Mouse (Mus musculus): ENCODE measurements around the gene Rbms1.
A peak's percentile ranks its signal among the peaks of the same experiment; 100 is the strongest.

The Rbms1 gene

DNA sequence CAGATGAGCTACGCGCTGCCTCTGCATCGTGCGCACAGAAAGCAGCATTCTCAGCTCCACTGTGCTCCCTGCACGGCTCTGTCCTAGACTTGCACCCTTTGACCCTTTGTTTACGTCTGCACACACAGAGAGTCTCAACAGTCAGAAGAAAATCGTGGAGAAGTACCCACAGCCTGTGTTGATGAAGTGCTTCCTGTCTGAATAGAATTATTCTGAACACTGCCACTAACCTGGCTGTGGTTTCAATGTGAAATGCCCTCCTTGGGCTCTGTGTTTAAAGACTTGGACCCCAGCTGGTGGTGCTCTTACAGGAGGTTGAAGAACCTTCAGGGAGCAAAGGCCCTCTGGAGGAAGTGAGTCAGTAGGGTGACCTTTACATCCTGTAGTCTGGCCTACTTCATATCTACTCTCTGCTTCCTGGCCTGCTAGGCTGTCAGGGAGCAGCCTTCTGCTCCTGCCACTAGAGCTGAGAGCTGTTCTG, 153.5 kb downstream of the Rbms1 start:
- DNase-seq (ENCODE audit: low read depth, low spot score), result no peak

DNA sequence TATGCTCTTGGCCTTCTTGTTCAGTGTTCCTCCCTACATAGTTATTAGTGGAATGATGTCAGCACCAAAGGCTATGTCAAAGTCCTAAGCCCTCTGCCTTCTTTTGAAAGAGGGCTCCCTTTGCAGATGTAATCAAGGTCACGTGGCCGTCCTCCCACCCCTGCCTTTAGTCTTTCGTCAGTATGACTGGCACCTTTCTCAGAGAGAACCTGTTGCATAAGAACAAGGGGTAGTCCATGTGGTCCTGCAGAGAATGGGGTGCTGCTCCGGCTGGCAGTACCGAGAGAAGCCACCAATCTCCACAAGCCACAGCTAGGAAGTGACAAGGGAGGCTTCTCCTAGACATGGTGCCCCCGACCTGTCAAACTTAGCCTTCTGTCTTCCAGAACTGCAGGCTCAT, 154.2 kb downstream of the Rbms1 start:
- no peak for DNase-seq (ENCODE audit: low read depth, low spot score)

DNA sequence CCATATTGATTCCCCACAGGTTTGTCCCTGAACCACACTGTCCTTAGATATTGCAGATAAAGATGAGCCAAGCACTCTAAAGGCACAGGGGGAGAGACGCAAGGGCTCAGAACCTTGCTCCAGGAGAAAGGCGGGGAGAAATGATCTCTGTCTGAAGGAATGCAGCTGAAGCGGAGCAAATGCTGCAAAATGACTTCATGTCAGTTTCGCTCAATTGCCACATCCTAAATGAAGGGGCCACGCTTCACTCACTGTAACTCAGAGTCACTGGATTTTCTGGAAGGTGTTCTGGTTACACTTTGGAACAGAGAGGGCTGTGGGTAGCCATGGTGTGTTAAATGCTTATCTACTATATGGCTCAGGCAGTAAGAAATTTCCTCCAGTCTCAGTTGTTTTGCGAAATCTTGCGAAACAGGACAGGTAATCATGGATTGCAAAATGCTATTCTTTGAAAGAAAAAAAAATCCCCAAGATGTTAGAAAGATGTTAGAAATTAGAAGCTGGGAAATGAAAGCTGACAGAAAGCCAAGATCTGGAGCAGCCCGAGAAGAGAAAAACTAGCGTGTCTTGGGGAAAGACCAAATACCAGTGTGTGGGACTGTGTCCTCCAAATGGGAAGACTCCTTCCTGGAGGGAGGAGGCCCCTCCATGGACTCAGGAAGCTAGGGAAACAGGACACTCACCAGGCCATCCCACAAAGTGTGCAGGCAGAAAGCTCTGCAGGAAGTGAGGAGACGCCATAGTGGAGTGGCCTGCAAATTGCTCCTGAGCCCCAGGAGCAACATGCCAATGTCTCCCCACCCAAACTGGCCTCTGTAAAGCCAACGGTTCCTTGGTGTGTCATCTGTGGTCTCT, 155.4 kb downstream of the Rbms1 start:
- DNase-seq (ENCODE audit: low read depth, low spot score), result no peak

DNA sequence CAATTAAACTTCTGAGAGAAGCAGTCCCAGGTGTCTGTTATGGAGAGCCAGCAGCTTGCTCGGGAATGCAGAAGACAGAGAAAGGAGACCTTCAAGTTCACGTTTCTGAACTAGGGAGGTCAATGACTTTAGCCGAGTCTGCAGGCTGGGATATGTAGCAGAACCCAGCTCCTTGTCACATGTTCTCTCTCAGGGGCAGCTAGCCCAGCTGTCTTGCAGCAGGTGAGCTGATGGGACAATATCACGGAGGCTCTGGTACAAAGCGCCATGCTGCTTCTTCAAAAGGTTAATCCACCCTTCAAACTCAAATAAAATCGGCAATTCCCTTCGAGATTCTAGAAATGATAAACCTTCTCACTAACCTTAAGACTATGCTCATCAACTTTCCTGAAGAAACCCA, 158.2 kb downstream of the Rbms1 start:
- DNase-seq (ENCODE audit: low read depth, low spot score), result no peak

- no peak for DNase-seq (ENCODE audit: low read depth, low spot score)
Measured at GRCm38 (mm10) chr2:60803377-60803776, 159.6 kb downstream of the Rbms1 start.

GRCm38 (mm10) chr2:60802828-60803227, 160.2 kb downstream of the Rbms1 start:
- DNase-seq (ENCODE audit: low read depth, low spot score), result no peak

DNA sequence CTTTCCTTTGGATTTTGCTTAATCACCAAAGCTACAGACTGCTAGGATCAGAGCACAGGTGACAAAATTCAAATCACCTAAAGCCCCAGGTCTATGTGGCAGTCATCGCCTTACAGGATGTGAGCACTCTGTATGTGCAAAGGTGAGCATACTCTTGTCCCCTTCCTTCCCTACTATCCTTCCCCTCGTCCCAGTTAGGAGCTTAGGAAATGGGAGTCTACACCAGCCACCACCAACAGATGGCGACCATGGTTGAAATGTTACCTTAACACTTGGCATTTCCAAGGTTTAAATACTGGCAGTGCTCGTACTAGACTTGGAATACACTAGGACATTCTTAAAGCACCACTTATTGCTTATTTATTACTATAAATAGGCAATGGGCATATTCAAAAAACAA, 160.8 kb downstream of the Rbms1 start:
- DNase-seq (ENCODE audit: low read depth, low spot score), result no peak

DNA sequence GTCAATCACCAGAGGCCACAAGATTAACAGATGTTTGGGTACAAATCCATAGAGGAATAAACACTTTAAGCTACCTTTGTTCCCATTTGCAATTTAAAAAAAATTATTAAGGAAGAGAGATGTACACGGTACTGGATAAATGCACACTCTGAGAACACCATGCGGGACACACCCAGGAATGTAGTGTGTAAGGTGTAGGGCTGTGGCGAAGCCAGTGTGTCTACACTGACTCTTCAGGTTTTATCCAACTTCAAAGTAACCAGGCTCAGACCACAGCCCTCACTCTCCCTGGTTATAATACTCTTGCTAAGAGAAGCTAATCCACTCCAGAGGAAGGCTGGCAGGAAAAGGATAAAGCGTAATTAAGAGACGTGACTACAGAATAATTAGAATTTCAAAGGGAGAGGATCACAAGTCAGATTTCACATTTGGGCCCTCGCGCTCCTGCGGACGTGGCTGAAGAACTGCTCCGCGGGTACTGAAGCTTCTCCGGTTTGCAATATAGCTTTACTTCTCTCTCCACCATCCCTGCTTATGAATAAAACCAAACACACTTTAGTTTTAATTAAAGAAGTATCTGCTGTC, 161.3 kb downstream of the Rbms1 start:
- DNase-seq (ENCODE audit: low read depth, low spot score), result no peak

DNA sequence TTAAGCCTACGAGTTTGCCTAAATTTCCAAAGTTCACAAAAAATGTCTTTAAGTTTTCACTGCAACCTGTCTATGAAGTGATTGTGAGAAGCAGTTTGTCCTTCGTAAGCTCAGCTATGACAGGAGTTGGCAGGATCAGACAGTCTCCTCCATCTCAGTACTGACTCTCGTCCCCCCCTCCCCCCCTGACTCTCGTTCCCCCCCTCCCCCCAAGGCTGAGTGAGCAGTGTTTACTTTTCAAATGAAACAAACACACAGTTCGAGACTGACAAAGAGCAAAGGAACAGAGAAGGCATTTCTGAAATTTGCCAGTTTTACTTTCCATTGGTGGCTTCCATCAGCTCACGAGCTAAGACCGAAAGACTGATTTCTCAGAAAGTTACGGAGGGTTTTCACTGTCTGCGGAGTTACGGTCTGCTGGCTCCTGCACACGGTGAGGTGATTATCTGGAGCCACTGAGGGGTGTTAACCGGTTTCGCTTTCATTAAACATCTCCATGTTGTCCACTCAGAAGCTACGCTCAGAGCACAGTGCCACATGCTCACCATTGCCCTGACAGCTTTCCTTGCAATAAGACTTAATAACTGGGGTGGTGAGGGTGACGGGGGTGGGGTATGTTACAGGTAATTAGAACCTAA, 162.0 kb downstream of the Rbms1 start:
- DNase-seq (ENCODE audit: low read depth, low spot score), result no peak

DNA sequence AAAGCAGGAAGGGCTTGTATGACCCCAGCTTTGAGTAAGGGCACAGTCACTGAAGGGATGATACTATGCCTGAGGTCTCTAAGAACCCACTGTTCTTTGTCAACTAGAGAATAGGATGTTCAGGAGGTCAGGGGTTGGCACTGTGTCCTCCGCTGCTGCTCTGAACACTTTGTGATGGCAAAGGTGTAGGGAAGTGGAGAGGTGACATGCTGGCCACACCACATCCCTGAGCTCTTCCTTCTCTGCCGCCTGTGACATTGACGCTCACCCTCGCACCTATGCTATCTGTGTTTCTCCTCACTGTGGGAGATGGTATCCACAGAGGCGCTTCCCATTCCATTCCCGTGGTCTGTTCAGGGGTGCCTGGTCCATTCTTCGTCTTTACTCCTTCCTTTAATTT, 163.2 kb downstream of the Rbms1 start:
- no peak for DNase-seq (ENCODE audit: low read depth, low spot score)

DNA sequence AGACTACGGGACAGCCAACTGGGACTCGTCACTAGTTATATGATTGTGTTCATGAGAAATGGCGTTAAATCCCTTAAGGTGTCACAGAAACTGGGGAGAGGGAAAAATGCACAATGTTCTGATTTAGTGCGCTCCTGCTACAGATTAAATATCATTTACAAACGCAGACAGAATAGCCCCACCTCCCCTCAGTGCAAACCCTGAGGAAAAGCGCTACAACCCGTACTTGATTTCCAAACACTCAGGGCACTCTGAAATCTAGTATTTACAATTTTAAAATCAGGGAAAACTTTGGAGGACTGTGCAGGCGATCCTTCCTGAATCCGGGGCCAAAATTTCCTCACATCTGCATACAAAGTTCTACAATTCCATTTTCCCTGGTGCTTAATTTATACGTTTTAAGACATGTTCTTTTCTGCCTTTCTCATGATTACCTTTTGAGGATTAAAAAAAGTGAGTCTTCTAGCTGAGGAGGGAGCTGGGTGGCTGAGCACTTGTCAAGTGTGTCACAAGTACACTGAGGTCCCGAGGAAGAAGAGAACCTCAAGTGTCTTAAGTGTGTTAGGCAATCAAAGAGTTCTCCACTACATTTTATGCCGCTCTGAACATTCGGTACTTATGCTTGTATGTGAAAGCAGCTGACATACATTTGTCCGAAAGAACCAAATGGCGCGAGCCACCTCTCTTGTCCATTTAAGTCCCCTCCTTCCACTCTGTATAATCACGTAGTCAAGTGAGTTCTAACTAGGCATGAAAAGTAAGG, 164.0 kb downstream of the Rbms1 start:
- no peak for DNase-seq (ENCODE audit: low read depth, low spot score)

- DNase-seq (ENCODE audit: low read depth, low spot score), result no peak
Measured at GRCm38 (mm10) chr2:60796969-60797669, 165.9 kb downstream of the Rbms1 start.

- no peak for DNase-seq (ENCODE audit: low read depth, low spot score)
Measured at GRCm38 (mm10) chr2:60796616-60796968, 166.4 kb downstream of the Rbms1 start.

DNA sequence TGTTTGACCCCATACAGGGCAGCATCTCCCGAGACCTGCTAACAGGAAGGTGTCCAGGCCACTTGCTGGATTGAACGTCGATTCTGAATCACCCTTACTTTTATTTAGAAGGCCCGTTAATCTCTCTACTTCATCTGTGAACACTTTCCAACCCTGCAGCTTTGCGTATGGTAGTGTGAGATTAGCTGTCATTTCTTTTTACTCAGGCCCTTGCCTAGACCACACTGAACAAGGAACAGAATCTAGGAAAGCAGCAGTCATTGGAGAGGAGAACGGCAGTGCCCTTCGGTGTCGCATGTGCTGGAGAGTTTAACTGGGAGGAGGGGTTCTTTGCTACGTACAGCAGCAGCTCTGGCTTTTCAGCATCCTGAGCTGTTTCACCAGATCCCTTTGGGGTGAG, 167.1 kb downstream of the Rbms1 start:
- no peak for DNase-seq (ENCODE audit: low read depth, low spot score)

DNA sequence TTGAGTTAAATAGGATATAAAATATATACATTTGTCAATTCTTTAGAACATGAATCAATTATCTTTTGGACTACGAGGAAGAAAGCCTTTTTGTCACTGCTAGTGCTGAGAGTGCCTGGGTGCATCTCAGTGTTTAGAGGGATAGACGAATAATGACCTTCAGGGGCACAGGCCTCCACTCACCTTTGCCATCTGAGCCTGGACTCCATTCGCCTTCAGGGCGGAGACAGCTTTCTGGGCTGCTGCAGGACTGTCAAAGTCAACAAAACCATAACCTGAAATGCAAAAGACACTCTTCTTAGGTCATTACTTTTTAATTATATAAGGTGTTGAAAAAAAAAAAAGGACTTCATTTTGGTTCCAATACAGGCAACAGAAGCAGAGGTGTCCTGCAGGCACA, 170.5 kb downstream of the Rbms1 start:
- DNase-seq (ENCODE audit: low read depth, low spot score), result no peak

DNA sequence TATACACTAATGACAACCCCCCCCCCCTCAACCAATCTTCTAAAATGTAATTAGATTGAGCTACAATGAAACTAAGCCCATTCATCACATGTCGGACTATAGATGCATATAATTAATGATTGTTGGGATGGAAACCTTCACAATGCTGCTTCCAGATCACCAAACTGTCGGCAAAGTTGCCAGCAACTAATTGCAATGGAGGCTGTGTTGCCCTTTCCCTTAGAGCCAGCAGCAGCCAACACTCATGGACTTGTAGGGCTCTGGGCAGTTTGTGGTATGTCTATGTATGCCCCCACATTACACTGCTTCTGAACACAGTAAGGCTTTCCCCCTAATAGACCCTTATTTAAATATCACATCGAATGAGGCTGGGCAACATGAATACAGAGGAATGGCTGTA, 173.9 kb downstream of the Rbms1 start:
- DNase-seq (ENCODE audit: low read depth, low spot score), result no peak

DNA sequence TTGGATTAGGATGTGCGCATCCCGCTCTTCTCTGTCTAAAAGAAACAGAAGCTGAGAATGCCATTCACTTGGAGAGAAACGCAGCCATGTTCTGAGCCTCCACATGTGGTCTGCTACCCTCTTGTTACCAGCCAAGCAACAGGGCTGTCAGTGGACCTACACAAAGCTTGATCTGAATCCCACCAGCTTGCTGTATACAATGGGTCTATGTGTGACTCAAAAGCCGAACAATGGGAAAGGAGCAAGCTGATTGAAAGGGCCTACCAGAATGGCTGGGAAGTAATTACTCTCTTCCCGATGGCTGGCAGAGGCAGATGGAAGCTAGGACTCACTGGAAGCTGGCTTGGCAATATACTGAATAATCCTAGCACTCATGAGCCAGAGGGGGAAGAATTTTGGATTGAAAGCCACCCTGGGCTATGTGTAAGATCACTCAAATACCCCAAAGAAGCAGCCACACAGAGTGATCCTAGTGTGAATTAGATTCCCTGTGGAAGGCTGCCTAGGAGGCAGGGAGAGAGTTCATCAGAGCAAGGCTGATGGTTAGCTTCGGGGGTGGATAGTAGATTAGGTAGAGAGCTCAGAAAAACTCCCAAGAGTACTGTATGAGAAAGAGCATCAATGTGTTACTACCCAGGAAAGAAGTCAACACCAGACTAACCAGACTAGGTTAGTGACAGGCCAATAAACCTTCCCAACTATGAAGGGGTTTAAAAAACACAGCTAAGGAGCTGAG, 174.7 kb downstream of the Rbms1 start:
- DNase-seq (ENCODE audit: low read depth, low spot score), result no peak

DNA sequence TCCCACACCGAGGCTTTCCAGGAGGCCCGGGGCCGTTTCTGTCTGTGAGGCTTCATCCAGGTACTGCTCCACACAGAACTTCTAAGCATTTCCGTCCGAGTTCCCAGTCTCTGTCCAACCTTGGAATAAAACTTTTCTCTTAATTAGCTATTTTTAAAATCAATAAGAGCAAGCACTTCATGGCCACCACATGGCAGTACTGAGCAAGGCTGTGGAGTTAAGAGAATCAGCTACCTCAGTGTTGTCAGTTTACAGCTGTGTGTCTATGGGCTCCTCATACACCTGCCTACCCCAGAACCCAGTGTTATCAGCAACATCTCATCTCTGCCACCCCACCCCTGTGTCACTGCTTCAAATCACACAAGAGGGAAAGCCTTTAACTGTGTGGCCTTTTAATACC, 175.9 kb downstream of the Rbms1 start:
- no peak for DNase-seq (ENCODE audit: low read depth, low spot score)

- DNase-seq (ENCODE audit: low read depth, low spot score), result peak; percentile 43
Measured at GRCm38 (mm10) chr2:60786289-60786688, 176.7 kb downstream of the Rbms1 start.

- DNase-seq (ENCODE audit: low read depth, low spot score), result no peak
Measured at GRCm38 (mm10) chr2:60774501-60774900, 188.5 kb downstream of the Rbms1 start.

GRCm38 (mm10) chr2:60773592-60773991, 189.4 kb downstream of the Rbms1 start:
- no peak for DNase-seq (ENCODE audit: low read depth, low spot score)

All from embryo, embryonic 11.5 days (tissue).